ENCODE assay signal across 17 mouse cellular contexts in genomic region chr5:126910084-126910483, GRCm38 (mm10).
A peak's percentile ranks its signal among the peaks of the same experiment; 100 is the strongest.
DNase-seq lines count a peak whose midpoint lies in the region; ATAC-seq and TF ChIP-seq lines count a peak whose summit lies in the region.
"Had no signal": no experiment of that assay in that cellular context is flagged by ENCODE, and none has a peak within 500 bp of the region (broad histone marks: within the 10 kb centered on the region; RNA-seq: fewer than 3 reads in every experiment).

No protein-coding gene starts in this region.

- H3K9ac ChIP-seq in heart, adult 2 months (ENCODE audit: low read depth, low read length): no peak overlapping the region
- no peak overlapping the region for H3K9ac ChIP-seq in midbrain, postnatal 0 days (replicated peaks; ENCODE audit: low read length, poor library complexity, severe bottlenecking)
- H3K9ac ChIP-seq in midbrain, embryonic 16.5 days (ENCODE audit: low read depth, low read length): no peak overlapping the region
- H3K9ac ChIP-seq: forebrain, embryonic 15.5 days; midbrain, embryonic 13.5 days had no signal

- no peak overlapping the region for H3K4me2 ChIP-seq in midbrain, postnatal 0 days (ENCODE audit: low read depth, low read length, poor library complexity, severe bottlenecking)
- H3K4me2 ChIP-seq in midbrain, embryonic 16.5 days (ENCODE audit: low read length): no peak overlapping the region
- H3K4me2 ChIP-seq: forebrain, embryonic 15.5 days; heart, embryonic 11.5 days; midbrain, embryonic 13.5 days had no signal

- TF ChIP-seq CTCF in heart, adult 2 months (IDR thresholded peaks at IDR 0.05): peak; percentile 20
- peak; percentile 16 for TF ChIP-seq CTCF in left cerebral cortex, adult 2 months (IDR thresholded peaks at IDR 0.05)
- TF ChIP-seq CTCF in midbrain, postnatal 0 days (IDR thresholded peaks at IDR 0.05): peak; percentile 34; the same call in 1 of the 2 replicates

- H3K36me3 ChIP-seq in heart, adult 2 months (ENCODE audit: control insufficient read depth, insufficient read depth, low read length): no peaks in the 10 kb centered on the region
- H3K36me3 ChIP-seq in midbrain, postnatal 0 days (ENCODE audit: insufficient read depth, low read length): no peaks in the 10 kb centered on the region
- no peaks in the 10 kb centered on the region for H3K36me3 ChIP-seq in midbrain, embryonic 16.5 days (ENCODE audit: control insufficient read depth, insufficient read depth, low read length)
- H3K36me3 ChIP-seq: forebrain, embryonic 15.5 days; hindbrain, embryonic 10.5 days; midbrain, embryonic 13.5 days had no signal

- no peak overlapping the region for H3K4me3 ChIP-seq in heart, adult 2 months
- H3K4me3 ChIP-seq in left cerebral cortex, adult 2 months: no peak overlapping the region
- H3K4me3 ChIP-seq in midbrain, postnatal 0 days (ENCODE audit: low read depth, low read length): no peak overlapping the region
- H3K4me3 ChIP-seq in midbrain, embryonic 16.5 days (ENCODE audit: low read depth, low read length): no peak overlapping the region
- H3K4me3 ChIP-seq: forebrain, embryonic 15.5 days; hindbrain, embryonic 10.5 days; midbrain, embryonic 13.5 days had no signal

- TF ChIP-seq EP300 in heart, adult 2 months (IDR thresholded peaks at IDR 0.05; ENCODE audit: insufficient read depth, low read depth, low read length): no peak

- no peak for TF ChIP-seq POLR2A in heart, adult 2 months (IDR thresholded peaks at IDR 0.05; ENCODE audit: insufficient read depth, low read depth, low read length)

- no peaks in the 10 kb centered on the region for H3K4me1 ChIP-seq in heart, adult 2 months (ENCODE audit: control insufficient read depth, insufficient read depth, low read length)
- H3K4me1 ChIP-seq in midbrain, postnatal 0 days (ENCODE audit: insufficient read depth, low read length): no peaks in the 10 kb centered on the region
- H3K4me1 ChIP-seq in midbrain, embryonic 16.5 days (ENCODE audit: control insufficient read depth, insufficient read depth, low read length): no peaks in the 10 kb centered on the region
- H3K4me1 ChIP-seq: forebrain, embryonic 15.5 days; hindbrain, embryonic 10.5 days; midbrain, embryonic 13.5 days had no signal

- WGBS in heart, adult 2 months: 76% methylated on average over 2 of the region's 2 CpGs
- 83% methylated on average over 2 of the region's 2 CpGs for WGBS in midbrain, postnatal 0 days
- WGBS in midbrain, embryonic 16.5 days: 97% methylated on average over 2 of the region's 2 CpGs

- no peaks in the 10 kb centered on the region for H3K27me3 ChIP-seq in heart, adult 2 months (ENCODE audit: control insufficient read depth, insufficient read depth, low read length)
- H3K27me3 ChIP-seq in midbrain, postnatal 0 days (ENCODE audit: insufficient read depth, low read length): no peaks in the 10 kb centered on the region
- H3K27me3 ChIP-seq in midbrain, embryonic 16.5 days (ENCODE audit: control insufficient read depth, insufficient read depth, low read depth, low read length): no peaks in the 10 kb centered on the region
- H3K27me3 ChIP-seq: forebrain, embryonic 15.5 days; midbrain, embryonic 13.5 days had no signal

- no peaks in the 10 kb centered on the region for H3K79me2 ChIP-seq in heart, adult 2 months (replicated peaks; ENCODE audit: control insufficient read depth, insufficient read depth, low read length)

- no peak for ATAC-seq in midbrain, postnatal 0 days (ENCODE audit: low FRiP score)
- no peak for ATAC-seq in midbrain, embryonic 16.5 days
- ATAC-seq: activated CD4-positive, CD25-positive, alpha-beta regulatory T cell, adult 4 months; forebrain, embryonic 15.5 days; midbrain, embryonic 13.5 days had no signal

- H3K27ac ChIP-seq in heart, adult 2 months: no peak overlapping the region
- H3K27ac ChIP-seq in left cerebral cortex, adult 2 months: no peak overlapping the region
- no peak overlapping the region for H3K27ac ChIP-seq in midbrain, postnatal 0 days (ENCODE audit: low read depth, low read length)
- no peak overlapping the region for H3K27ac ChIP-seq in midbrain, embryonic 16.5 days (ENCODE audit: low read length)
- H3K27ac ChIP-seq: forebrain, embryonic 15.5 days; hindbrain, embryonic 10.5 days; midbrain, embryonic 13.5 days had no signal

- DNase-seq in heart, adult 2 months: no peak
- no peak for DNase-seq in heart, postnatal 36 days
- no peak for DNase-seq in left cerebral cortex, adult 2 months (ENCODE audit: extremely low spot score in 1 of 2, low spot score in 2 of 2)
- no peak for DNase-seq in left cerebral cortex, postnatal 25 days (ENCODE audit: low spot score in 2 of 2)
- DNase-seq in midbrain, postnatal 0 days (ENCODE audit: low spot score): no peak
- DNase-seq in ZHBTc4 (ENCODE audit: low read depth, low spot score): peak; percentile 55
- DNase-seq in gastrocnemius, postnatal 25 days: no peak
- DNase-seq: adrenal gland, postnatal 25 days; cerebellum, adult 9-11 months; gastrocnemius, postnatal 10 days; thymus, adult 18-20 months had no signal

- intact Hi-C loops in heart, adult 2 months (cut with DNase I): no loop called here
- intact Hi-C loops in heart, postnatal 36 days (cut with DNase I): no loop called here
- intact Hi-C loops in left cerebral cortex, adult 2 months (cut with DNase I): no loop called here
- intact Hi-C loops in left cerebral cortex, postnatal 25 days (cut with DNase I): no loop called here

- H3K9me3 ChIP-seq in midbrain, postnatal 0 days (ENCODE audit: low read length): no peaks in the 10 kb centered on the region
- H3K9me3 ChIP-seq in midbrain, embryonic 16.5 days (replicated peaks; ENCODE audit: control insufficient read depth, low read length, poor library complexity, severe bottlenecking): no peaks in the 10 kb centered on the region
- H3K9me3 ChIP-seq: forebrain, embryonic 15.5 days; hindbrain, embryonic 10.5 days; midbrain, embryonic 13.5 days had no signal
